Comparison of ENCODE assay signal across 14 mouse cellular contexts in genomic region chr3:61004611-61005010, GRCm38 (mm10). TPM values are rescaled to one million over a fixed set of nuclear protein-coding genes. Genes with fewer than 3 reads are reported as not detected.
DNase-seq lines count a peak whose midpoint lies in the region; ATAC-seq and TF ChIP-seq lines count a peak whose summit lies in the region.
"Had no signal": no experiment of that assay in that cellular context is flagged by ENCODE, and none has a peak within 500 bp of the region (broad histone marks: within the 10 kb centered on the region; RNA-seq: fewer than 3 reads in every experiment).

No protein-coding gene starts in this region.

- DNase-seq in heart, adult 11 months, result no peak
- no peak for DNase-seq in lung, postnatal 0 days (ENCODE audit: low spot score)
- no peak for DNase-seq in embryonic facial prominence, embryonic 14.5 days (ENCODE audit: low spot score)
- no peak for DNase-seq in liver, postnatal 0 days
- no peak for DNase-seq in frontal cortex, postnatal 36 days (ENCODE audit: low spot score in 2 of 2)
- DNase-seq: cerebellum, postnatal 25 days; kidney, postnatal 14 days; layer of hippocampus, postnatal 36 days; right cerebral cortex, adult 18-20 months; thymus, postnatal 36 days had no signal

- H3K36me3 ChIP-seq in heart, embryonic 11.5 days (ENCODE audit: control insufficient read depth, insufficient read depth, low read length), result no peaks in the 10 kb centered on the region
- H3K36me3 ChIP-seq in lung, embryonic 15.5 days, result no peaks in the 10 kb centered on the region
- no peaks in the 10 kb centered on the region for H3K36me3 ChIP-seq in lung, postnatal 0 days (ENCODE audit: insufficient read depth, low read length)
- H3K36me3 ChIP-seq in embryonic facial prominence, embryonic 14.5 days (ENCODE audit: control insufficient read depth, insufficient read depth, low read length), result 0 out of 2 replicates have a peak, but pooled peaks cover 4% of the 10 kb centered on the region
- H3K36me3 ChIP-seq in liver, postnatal 0 days (replicated peaks; ENCODE audit: insufficient read depth, low read length), result no peaks in the 10 kb centered on the region

- peaks cover 8% of the 10 kb centered on the region for H3K27me3 ChIP-seq in heart, embryonic 11.5 days (ENCODE audit: control insufficient read depth, insufficient read depth, low read length)
- H3K27me3 ChIP-seq in lung, embryonic 15.5 days, result peaks cover 9% of the 10 kb centered on the region; the same call in 1 of the 2 replicates
- peaks cover 5% of the 10 kb centered on the region; the same call in 1 of the 2 replicates for H3K27me3 ChIP-seq in lung, postnatal 0 days (replicated peaks; ENCODE audit: insufficient read depth, low read length)
- peaks cover 13% of the 10 kb centered on the region for H3K27me3 ChIP-seq in embryonic facial prominence, embryonic 14.5 days (replicated peaks; ENCODE audit: control insufficient read depth, insufficient read depth, low read length)
- H3K27me3 ChIP-seq in liver, postnatal 0 days (ENCODE audit: insufficient read depth, low read length), result peaks cover 5% of the 10 kb centered on the region

- peaks cover 2% of the 10 kb centered on the region; the same call in 1 of the 2 replicates for H3K4me1 ChIP-seq in heart, embryonic 11.5 days (ENCODE audit: control insufficient read depth, insufficient read depth, low read length)
- peaks cover 16% of the 10 kb centered on the region for H3K4me1 ChIP-seq in lung, embryonic 15.5 days
- no peaks in the 10 kb centered on the region for H3K4me1 ChIP-seq in lung, postnatal 0 days (ENCODE audit: insufficient read depth, low read depth, low read length)
- no peaks in the 10 kb centered on the region for H3K4me1 ChIP-seq in embryonic facial prominence, embryonic 14.5 days (ENCODE audit: control insufficient read depth, insufficient read depth, low read length)
- H3K4me1 ChIP-seq in liver, postnatal 0 days (ENCODE audit: insufficient read depth), result peaks cover 3% of the 10 kb centered on the region; the same call in 1 of the 2 replicates

- WGBS in heart, embryonic 11.5 days (ENCODE audit: insufficient replicate concordance), result 77% methylated on average over 1 of the region's 1 CpGs
- WGBS in lung, embryonic 15.5 days, result 73% methylated on average over 1 of the region's 1 CpGs
- WGBS in lung, postnatal 0 days, result 79% methylated on average over 1 of the region's 1 CpGs
- 74% methylated on average over 1 of the region's 1 CpGs for WGBS in embryonic facial prominence, embryonic 14.5 days
- WGBS in liver, postnatal 0 days (ENCODE audit: insufficient replicate concordance), result 52% methylated on average over 1 of the region's 1 CpGs

- no peak overlapping the region for H3K27ac ChIP-seq in heart, embryonic 11.5 days (ENCODE audit: low read depth, low read length)
- no peak overlapping the region for H3K27ac ChIP-seq in lung, embryonic 15.5 days
- H3K27ac ChIP-seq in lung, postnatal 0 days (ENCODE audit: low read length), result no peak overlapping the region
- no peak overlapping the region for H3K27ac ChIP-seq in embryonic facial prominence, embryonic 14.5 days (replicated peaks; ENCODE audit: low read depth, low read length)
- no peak overlapping the region for H3K27ac ChIP-seq in liver, postnatal 0 days (ENCODE audit: low read depth)

- no peaks in the 10 kb centered on the region for H3K9me3 ChIP-seq in heart, embryonic 11.5 days (replicated peaks; ENCODE audit: control insufficient read depth, low read length)
- no peaks in the 10 kb centered on the region for H3K9me3 ChIP-seq in lung, embryonic 15.5 days
- H3K9me3 ChIP-seq in lung, postnatal 0 days (ENCODE audit: low read length), result no peaks in the 10 kb centered on the region
- no peaks in the 10 kb centered on the region for H3K9me3 ChIP-seq in embryonic facial prominence, embryonic 14.5 days (ENCODE audit: control insufficient read depth, low read length)
- no peaks in the 10 kb centered on the region for H3K9me3 ChIP-seq in liver, postnatal 0 days (ENCODE audit: low read length)

- peak overlapping the region; percentile 79; the same call in 1 of the 2 replicates for H3K4me2 ChIP-seq in heart, embryonic 11.5 days
- peak overlapping the region; percentile 84; the same call in 1 of the 2 replicates for H3K4me2 ChIP-seq in lung, embryonic 15.5 days
- H3K4me2 ChIP-seq in lung, postnatal 0 days (replicated peaks; ENCODE audit: low read depth, low read length), result no peak overlapping the region
- peak overlapping the region; percentile 94 for H3K4me2 ChIP-seq in embryonic facial prominence, embryonic 14.5 days (ENCODE audit: low read depth, low read length)
- H3K4me2 ChIP-seq in liver, postnatal 0 days (ENCODE audit: low read depth, low read length), result 0 out of 2 replicates have a peak overlapping the region, but pooled peaks have one; percentile 88
- H3K4me2 ChIP-seq: midbrain, embryonic 11.5 days had no signal

- ATAC-seq in heart, embryonic 11.5 days (replicated peaks; ENCODE audit: insufficient number of reproducible peaks, low FRiP score, low TSS enrichment), result no peak
- ATAC-seq in lung, embryonic 15.5 days (ENCODE audit: borderline replicate concordance, extremely low read depth, low FRiP score, low TSS enrichment), result no peak
- no peak for ATAC-seq in lung, postnatal 0 days
- no peak for ATAC-seq in embryonic facial prominence, embryonic 14.5 days (ENCODE audit: low read depth)
- no peak for ATAC-seq in liver, postnatal 0 days
- ATAC-seq in inflammation-experienced regulatory T-cells, adult 6 months, result no peak

- TF ChIP-seq CTCF in lung, postnatal 0 days (IDR thresholded peaks at IDR 0.05), result no peak
- no peak for TF ChIP-seq CTCF in liver, postnatal 0 days (IDR thresholded peaks at IDR 0.05; ENCODE audit: low read depth)

- no peak overlapping the region for H3K9ac ChIP-seq in heart, embryonic 11.5 days (ENCODE audit: low read depth, low read length)
- no peak overlapping the region for H3K9ac ChIP-seq in lung, embryonic 15.5 days
- no peak overlapping the region for H3K9ac ChIP-seq in lung, postnatal 0 days (replicated peaks; ENCODE audit: low read depth)
- H3K9ac ChIP-seq in embryonic facial prominence, embryonic 14.5 days (ENCODE audit: low read depth, low read length), result no peak overlapping the region
- no peak overlapping the region for H3K9ac ChIP-seq in liver, postnatal 0 days (replicated peaks)

- TF ChIP-seq EP300 in lung, postnatal 0 days (IDR thresholded peaks at IDR 0.05), result no peak
- TF ChIP-seq EP300 in liver, postnatal 0 days (IDR thresholded peaks at IDR 0.05; ENCODE audit: low read depth), result no peak

- H3K4me3 ChIP-seq in heart, embryonic 11.5 days (ENCODE audit: low read depth, low read length), result peak overlapping the region; percentile 59; the same call in 1 of the 2 replicates
- no peak overlapping the region for H3K4me3 ChIP-seq in lung, embryonic 15.5 days
- H3K4me3 ChIP-seq in lung, postnatal 0 days (ENCODE audit: low read depth, low read length), result no peak overlapping the region
- 0 out of 2 replicates have a peak overlapping the region, but pooled peaks have one; percentile 80 for H3K4me3 ChIP-seq in embryonic facial prominence, embryonic 14.5 days (ENCODE audit: low read depth, low read length)
- no peak overlapping the region for H3K4me3 ChIP-seq in liver, postnatal 0 days (ENCODE audit: low read depth, low read length)

RNA-seq across cellular contexts. Expression of gene P2ry1, which starts 2.0 kb away (rescaled TPM):
- polyA plus RNA-seq in heart, embryonic 11.5 days (2014; fragmentation: Nextera tagmentation; extraction: Ambion mirVana), result 6.6 and 7.0 TPM in 2 replicates
- 6.1 and 6.3 TPM in 2 replicates for polyA plus RNA-seq in lung, embryonic 15.5 days (2015; fragmentation: Nextera tagmentation; extraction: Ambion mirVana)
- 3.0 and 3.2 TPM in 2 replicates for polyA plus RNA-seq in lung, postnatal 0 days (2015; fragmentation: Nextera tagmentation; extraction: Ambion mirVana)
- polyA plus RNA-seq in embryonic facial prominence, embryonic 14.5 days (2014; fragmentation: Nextera tagmentation; extraction: Ambion mirVana), result 5.9 and 6.4 TPM in 2 replicates
- 3.6 and 4.1 TPM in 2 replicates for polyA plus RNA-seq in liver, postnatal 0 days (2015; fragmentation: Nextera tagmentation; extraction: Ambion mirVana)
- under 1 TPM in 2 of 3 experiments, not detected in 1; 0.20 to 0.23 TPM for polyA plus RNA-seq in inflammation-experienced regulatory T-cells, adult 6 months (2017; shearing (Covaris generic))

Comparison
In these comparisons a context has a peak if more than half of its experiments do, and no peak if none do; other contexts are left out.
1. H3K4me3 ChIP-seq: peak in heart, embryonic 11.5 days (single experiment) and embryonic facial prominence, embryonic 14.5 days (single experiment); none in lung, embryonic 15.5 days (single experiment), lung, postnatal 0 days (single experiment) and liver, postnatal 0 days (single experiment).